Mouse (Mus musculus) olfactory bulb, adult 2 months (tissue): ENCODE data around the gene Tmem9. TPM values are rescaled to one million over a fixed set of nuclear protein-coding genes. Genes with fewer than 3 reads are reported as not detected.

Experiments used
- H3K27ac ChIP-seq: fragments of 200-500 bp; 2 replicates; pipeline ENCODE4 v1.5.1; 2012; ENCODE audit warnings: low read depth, low read length; ENCODE audit not compliant: insufficient read depth
- H3K4me1 ChIP-seq: fragments of 200-500 bp; 2 replicates; pipeline ENCODE4 v1.6.1; 2012; ENCODE audit warnings: low read length; ENCODE audit not compliant: control insufficient read depth, insufficient read depth
- H3K4me3 ChIP-seq: fragments of 200-500 bp; 2 replicates; pipeline ENCODE4 v1.5.1; 2012; ENCODE audit warnings: mild to moderate bottlenecking, low read depth, low read length, moderate library complexity; ENCODE audit not compliant: insufficient read depth
- CTCF ChIP-seq: fragments of 200-500 bp; IDR thresholded peaks from 2 replicates; pipeline ENCODE4 v1.5.1; 2012; ENCODE audit warnings: low read depth, mild to moderate bottlenecking, low read length, moderate library complexity; ENCODE audit not compliant: insufficient read depth
- POLR2A ChIP-seq: fragments of 200-500 bp; IDR thresholded peaks from 2 replicates; pipeline ENCODE4 v1.6.1; 2012; ENCODE audit warnings: mild to moderate bottlenecking, low read depth, low read length, moderate library complexity; ENCODE audit not compliant: insufficient read depth
- WGBS: fragments of 180-500 bp; shearing (Covaris S2); methylation state at CpG from one replicate; pipeline ENCODE4 v1.1.7; 2018; 5-methylcytosine and 5-hydroxymethylcytosine counted together
- polyA plus RNA-seq: library from polyadenylated mRNA; stranded (reverse); fragments of >200 nt; gene quantifications from 2 replicates; pipeline ENCODE4 v1.2.4, GENCODE M21; 2012; ENCODE audit warnings: low replicate concordance; ENCODE audit not compliant: missing spikeins, insufficient read depth, insufficient read length

Tmem9 gene
- not detected in 2 replicates for polyA plus RNA-seq

DNA sequence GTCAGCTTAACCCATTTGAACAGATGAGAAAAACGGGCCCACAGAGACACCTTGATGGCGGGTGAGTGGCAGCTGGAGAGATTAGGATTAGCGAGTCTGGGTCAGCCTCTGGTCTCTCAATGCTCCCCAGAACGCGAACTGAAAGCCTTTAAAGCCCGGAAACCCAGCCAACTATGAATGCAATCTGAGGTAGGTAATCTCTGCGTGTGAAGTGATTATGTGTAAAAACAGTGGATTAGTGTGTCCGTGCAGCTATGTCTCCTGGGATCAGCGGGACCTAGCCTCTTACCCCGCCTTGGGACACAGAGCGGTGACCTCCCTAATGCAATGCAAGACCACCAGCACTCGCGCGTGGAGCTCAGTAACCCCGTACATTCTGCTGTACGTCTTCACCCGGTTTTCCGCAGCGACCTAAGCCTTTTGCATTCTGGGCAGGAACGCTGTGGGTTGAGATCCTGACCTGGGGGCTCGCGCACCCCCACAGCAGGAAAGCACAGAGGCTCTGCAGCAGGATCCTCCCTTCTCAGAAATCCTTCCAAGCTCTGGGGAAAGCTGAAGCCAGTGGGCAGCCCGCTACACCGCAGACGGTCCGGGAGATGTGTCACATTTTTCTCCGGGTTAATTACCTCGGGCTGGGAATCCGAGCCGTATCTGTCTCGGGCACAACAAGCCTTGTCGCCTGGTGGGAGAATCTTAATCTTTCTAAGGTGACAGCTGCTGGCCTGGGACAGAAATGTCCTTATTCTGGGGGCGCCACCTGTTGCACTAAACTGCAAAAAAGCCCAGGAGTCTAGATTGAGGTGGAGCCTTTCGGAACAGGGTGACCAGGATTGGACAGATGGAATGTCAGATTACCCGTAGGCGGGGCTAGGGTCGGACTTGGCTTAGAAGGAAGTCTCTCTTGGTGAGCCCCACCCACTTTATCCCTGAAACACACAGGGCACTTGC is at the start of gene Tmem9:
Gene Tmem9 (plus strand): TSS at position 940 of the 948 bp plus-strand sequence.
- H3K4me1 ChIP-seq = peaks cover 7% of the 10 kb centered on the region
- peak within 1 kb of the TSS; percentile 26 for H3K4me3 ChIP-seq
- H3K27ac ChIP-seq = no peak within 1 kb of the TSS
- TF ChIP-seq POLR2A (no peak), CTCF (no peak)
- 15% methylated on average over 37 of the region's 37 CpGs for WGBS

DNA sequence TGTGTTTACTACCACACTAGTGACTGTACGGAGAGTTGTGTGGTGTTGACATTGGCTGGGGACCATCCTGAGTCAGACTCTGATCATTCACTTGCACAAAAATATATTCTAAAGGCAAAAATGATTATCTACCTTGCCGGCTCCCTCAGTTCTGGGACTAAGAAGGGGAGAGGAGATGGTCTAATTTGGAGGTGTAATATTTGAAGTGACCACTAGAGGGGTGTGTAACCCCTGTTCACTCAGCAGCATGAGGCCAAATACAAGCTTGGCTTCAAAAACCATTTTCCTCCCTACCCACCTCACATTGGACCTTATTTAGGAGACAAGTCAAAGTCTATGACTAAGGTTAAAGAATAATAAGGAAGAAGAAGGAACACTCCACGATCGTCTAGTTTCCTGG is 49.5 kb upstream of the Tmem9 start:
- H3K4me1 ChIP-seq = no peaks in the 10 kb centered on the region
- no peak overlapping the region for H3K4me3 ChIP-seq
- TF ChIP-seq CTCF (no peak), POLR2A (no peak)
- no peak overlapping the region for H3K27ac ChIP-seq
- WGBS = 36% methylated on average over 4 of the region's 4 CpGs

DNA sequence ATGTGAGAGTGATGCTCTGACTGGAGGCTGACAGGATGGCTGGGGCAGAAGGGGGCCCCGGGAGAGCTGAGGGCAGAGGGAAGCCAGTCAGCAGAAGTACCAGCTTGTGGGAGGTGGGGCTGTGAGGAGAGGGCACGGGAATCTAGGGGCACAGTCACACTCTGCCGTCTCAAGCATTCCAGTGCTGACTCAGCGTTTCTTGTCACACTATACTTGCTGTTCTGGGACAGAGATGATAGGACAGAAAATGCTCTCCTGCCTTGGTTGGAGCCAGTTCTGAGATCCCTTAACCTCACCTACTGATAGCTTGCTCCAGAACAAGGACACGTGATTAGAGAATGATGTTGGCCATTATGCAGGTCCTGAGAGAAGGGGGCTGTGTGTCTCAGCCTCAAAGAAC is 44.8 kb upstream of the Tmem9 start:
- WGBS = 58% methylated on average over 5 of the region's 5 CpGs
- no peak for TF ChIP-seq POLR2A
- TF ChIP-seq CTCF = no peak
- peaks cover 3% of the 10 kb centered on the region; the same call in 1 of the 2 replicates for H3K4me1 ChIP-seq
- H3K4me3 ChIP-seq = no peak overlapping the region
- H3K27ac ChIP-seq = no peak overlapping the region

DNA sequence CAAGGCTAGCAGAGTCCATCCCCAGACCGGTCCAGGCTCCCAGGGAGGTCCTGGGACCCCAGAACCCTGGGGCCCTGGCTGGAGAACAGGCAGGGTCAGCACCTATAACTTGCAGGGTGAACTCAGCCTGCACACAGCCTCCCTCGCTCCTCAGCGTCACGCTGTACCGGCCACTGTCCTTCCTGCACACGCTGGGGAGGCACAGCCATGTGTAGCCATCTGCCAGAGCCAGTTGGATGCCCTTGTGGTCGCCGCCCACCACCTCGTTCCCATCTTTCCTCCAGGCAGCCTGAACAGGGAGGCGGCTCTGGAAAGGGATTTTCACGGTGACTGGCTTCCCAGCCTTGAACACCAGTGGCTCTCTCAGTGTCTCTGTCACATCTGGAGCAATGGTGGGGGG is 43.4 kb upstream of the Tmem9 start:
- 65% methylated on average over 11 of the region's 11 CpGs for WGBS
- Histone ChIP-seq H3K4me3 (no peak overlapping the region), H3K27ac (no peak overlapping the region), H3K4me1 (peaks cover 3% of the 10 kb centered on the region; the same call in 1 of the 2 replicates)
- no peak for TF ChIP-seq CTCF

DNA sequence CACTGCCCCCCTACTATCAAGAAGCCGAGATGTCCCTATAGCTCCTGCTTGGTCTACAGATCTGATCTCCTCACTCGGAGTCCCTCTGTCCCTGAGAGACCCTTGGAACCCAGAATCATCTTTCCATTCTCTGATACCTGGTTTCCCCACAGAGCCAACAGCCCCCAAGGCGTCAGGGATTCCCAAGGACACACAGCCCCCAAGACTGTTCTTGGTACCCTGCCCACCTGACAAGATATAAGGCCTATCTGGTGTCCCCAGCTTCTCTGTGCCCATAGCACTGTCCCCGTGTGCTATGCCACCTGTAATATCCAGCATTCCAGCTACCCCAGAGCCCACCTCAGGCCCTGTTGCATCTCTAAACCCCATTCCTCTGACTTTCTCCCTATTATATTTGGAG is 40.2 kb upstream of the Tmem9 start:
- Histone ChIP-seq H3K4me3 (no peak overlapping the region), H3K4me1 (peaks cover 3% of the 10 kb centered on the region; the same call in 1 of the 2 replicates), H3K27ac (no peak overlapping the region)
- TF ChIP-seq POLR2A = no peak
- no peak for TF ChIP-seq CTCF
- 89% methylated on average over 4 of the region's 4 CpGs for WGBS

DNA sequence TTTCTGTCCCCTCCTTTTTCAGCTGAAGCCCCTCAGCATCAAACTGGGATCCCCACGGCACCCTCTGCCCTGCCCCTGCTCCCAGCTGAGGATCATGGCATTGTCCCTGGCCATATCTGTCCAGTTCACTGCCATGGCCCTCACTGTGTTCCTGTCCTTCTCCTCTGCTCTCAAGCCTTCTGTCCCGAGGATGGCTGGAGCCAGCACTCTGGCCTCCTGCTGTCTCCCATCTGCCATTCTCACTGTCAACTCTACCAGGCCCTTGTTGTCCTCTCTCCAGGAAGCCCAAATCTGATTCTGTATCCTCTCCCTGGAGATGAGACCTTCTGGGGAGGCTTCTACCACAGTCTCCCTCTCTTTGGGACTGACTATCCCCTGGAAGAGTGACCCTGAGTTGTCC is 37.5 kb upstream of the Tmem9 start:
- no peaks in the 10 kb centered on the region for H3K4me1 ChIP-seq
- WGBS = 81% methylated on average over 2 of the region's 2 CpGs
- TF ChIP-seq POLR2A (no peak), CTCF (no peak)
- H3K4me3 ChIP-seq = no peak overlapping the region
- H3K27ac ChIP-seq = no peak overlapping the region

DNA sequence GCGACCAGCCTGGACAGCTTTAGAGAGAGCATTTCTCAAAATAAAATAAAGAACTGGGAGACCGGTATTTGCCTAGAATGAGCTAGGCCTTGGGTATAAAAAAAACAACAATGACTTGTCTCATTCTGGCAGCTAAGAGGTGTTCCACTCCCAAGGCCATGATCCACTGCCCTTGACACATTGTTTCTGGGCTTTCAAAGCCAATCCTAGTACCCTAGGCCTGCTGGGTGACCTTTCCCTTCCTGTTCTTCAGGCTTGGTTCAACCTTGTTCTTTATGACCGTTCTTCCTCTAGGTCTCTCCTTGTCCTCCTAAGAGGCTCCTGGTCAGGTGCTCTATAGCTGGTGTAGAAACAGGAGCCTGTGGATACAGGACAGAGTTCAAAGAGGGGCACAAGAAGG is 35.4 kb upstream of the Tmem9 start:
- whole genome bisulfite sequencing = 94% methylated on average over 3 of the region's 3 CpGs
- Histone ChIP-seq H3K4me3 (no peak overlapping the region), H3K4me1 (no peaks in the 10 kb centered on the region), H3K27ac (no peak overlapping the region)
- TF ChIP-seq POLR2A (no peak), CTCF (no peak)

DNA sequence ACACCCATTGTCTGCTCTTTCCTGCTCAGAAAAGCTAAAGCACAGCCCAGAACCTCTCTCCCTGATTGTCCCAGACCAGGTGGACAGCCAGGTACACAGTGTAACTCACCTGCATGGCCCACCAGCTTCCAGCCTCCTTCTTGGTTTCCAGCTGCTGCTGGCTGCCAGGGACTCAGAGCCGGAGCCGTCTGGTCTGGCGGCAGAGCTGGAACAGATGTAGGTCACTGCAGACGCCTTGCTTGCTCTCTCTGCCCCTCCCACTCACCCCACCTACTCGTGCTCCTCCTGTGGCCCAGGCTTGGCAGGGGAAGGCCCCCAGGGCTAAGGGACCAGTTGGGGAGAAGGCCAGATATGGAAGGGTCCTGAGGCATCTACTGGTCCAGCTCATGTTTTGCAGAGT is 23.8 kb upstream of the Tmem9 start:
- Histone ChIP-seq H3K27ac (no peak overlapping the region), H3K4me1 (no peaks in the 10 kb centered on the region), H3K4me3 (no peak overlapping the region)
- TF ChIP-seq CTCF (no peak), POLR2A (no peak)
- WGBS = 52% methylated on average over 5 of the region's 5 CpGs

DNA sequence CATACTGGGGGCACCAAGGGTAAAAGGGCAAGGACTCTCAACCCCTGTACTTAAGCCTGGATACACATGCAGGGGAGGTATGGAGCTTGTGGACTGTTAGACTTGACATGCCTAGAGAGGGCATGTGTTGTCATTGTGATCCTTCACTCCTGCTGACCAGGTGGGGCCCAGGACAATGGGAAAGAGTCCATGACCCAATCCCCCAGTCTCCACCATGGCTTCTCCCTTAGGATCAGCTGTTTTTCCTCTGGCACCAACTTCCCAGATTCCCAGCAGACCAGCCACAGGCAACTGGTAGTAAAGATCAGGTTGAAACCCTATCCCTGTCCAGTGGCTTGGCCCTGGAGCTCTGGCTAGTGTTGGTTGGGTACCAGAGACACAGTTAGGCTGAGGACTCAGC is 18.1 kb upstream of the Tmem9 start:
- Histone ChIP-seq H3K4me1 (no peaks in the 10 kb centered on the region), H3K27ac (no peak overlapping the region), H3K4me3 (no peak overlapping the region)
- TF ChIP-seq POLR2A (no peak), CTCF (no peak)

DNA sequence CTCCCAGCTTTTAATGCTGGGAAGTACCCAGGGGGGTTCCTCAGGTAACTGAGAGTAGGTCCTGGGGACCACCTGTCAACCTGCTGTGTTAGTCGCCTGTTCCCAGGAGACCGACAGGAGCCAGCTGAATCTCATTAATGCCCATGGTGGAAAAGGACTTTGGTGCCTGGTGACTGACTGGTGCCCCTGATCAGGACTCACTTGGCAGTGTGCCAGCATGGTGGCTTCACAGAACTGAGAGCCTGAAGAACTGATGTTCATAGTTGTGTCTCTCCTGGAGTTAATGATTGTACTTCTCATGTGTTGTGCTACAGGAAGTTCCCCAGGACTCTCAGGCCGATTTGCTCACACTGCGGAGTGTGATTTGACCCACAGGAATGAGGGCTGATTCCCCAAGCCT is 14.5 kb upstream of the Tmem9 start:
- H3K4me3 ChIP-seq = no peak overlapping the region
- no peak for TF ChIP-seq CTCF
- TF ChIP-seq POLR2A = no peak
- 78% methylated on average over 4 of the region's 4 CpGs for WGBS
- no peaks in the 10 kb centered on the region for H3K4me1 ChIP-seq
- H3K27ac ChIP-seq = no peak overlapping the region
